Mouse (Mus musculus) MEL (cell line): ENCODE measurements around the gene Rnf215. TPM values are rescaled to one million over a fixed set of nuclear protein-coding genes. Genes with fewer than 3 reads are reported as not detected.

Source experiments
- DNase-seq: peaks from one replicate; pipeline ENCODE4 v3.0.0; 2011; ENCODE audit warnings: low read depth, low spot score
- H3K27ac ChIP-seq: 2 replicates; pipeline ENCODE4 v1.5.1; 2012; ENCODE audit warnings: low read depth, mild to moderate bottlenecking, control low read depth, low read length, moderate library complexity; ENCODE audit not compliant: control insufficient read depth
- H3K27me3 ChIP-seq, 2 experiments: fragments of 150-350 bp in 1 of 2; sonication (generic) in 1 of 2; 2 replicates each; pipeline ENCODE4 v1.6.1; 2012; ENCODE audit warnings: low read length in 2 of 2, mild to moderate bottlenecking in 2 of 2, improper control_type of control experiment in 1 of 2, moderate library complexity in 1 of 2; ENCODE audit not compliant: insufficient read depth in 2 of 2, control insufficient read depth in 1 of 2
- H3K36me3 ChIP-seq, 2 experiments: 2 replicates each; pipeline ENCODE4 v1.6.1; 2012 to 2014; ENCODE audit warnings: low read length in 2 of 2, improper control_type of control experiment in 1 of 2, inconsistent platforms in 1 of 2, mild to moderate bottlenecking in 1 of 2; ENCODE audit not compliant: insufficient read depth in 2 of 2, control insufficient read depth in 1 of 2
- H3K4me1 ChIP-seq, 2 experiments: fragments of 150-350 bp in 1 of 2; sonication (generic) in 1 of 2; 2 replicates each; pipeline ENCODE4 v1.6.1; 2012; ENCODE audit warnings: low read length in 2 of 2, improper control_type of control experiment in 1 of 2, mild to moderate bottlenecking in 1 of 2; ENCODE audit not compliant: insufficient read depth in 2 of 2, control insufficient read depth in 1 of 2
- H3K4me3 ChIP-seq, 2 experiments: fragments of 150-350 bp in 1 of 2; sonication (generic) in 1 of 2; 2 replicates each; pipeline ENCODE4 v1.5.1; 2012; ENCODE audit warnings: low read depth in 2 of 2, low read length in 2 of 2, mild to moderate bottlenecking in 2 of 2, moderate library complexity in 2 of 2, control low read depth in 1 of 2, improper control_type of control experiment in 1 of 2; ENCODE audit not compliant: control insufficient read depth in 1 of 2, insufficient read depth in 1 of 2
- H3K79me2 ChIP-seq: 2 replicates; pipeline ENCODE4 v1.6.1; 2012; ENCODE audit warnings: mild to moderate bottlenecking, low read length, moderate library complexity; ENCODE audit not compliant: control insufficient read depth, poor library complexity, insufficient read depth
- H3K9ac ChIP-seq: 2 replicates; pipeline ENCODE4 v1.6.1; 2012; ENCODE audit warnings: low read depth, mild to moderate bottlenecking, control low read depth, low read length, moderate library complexity; ENCODE audit not compliant: control insufficient read depth, poor library complexity, severe bottlenecking
- H3K9me3 ChIP-seq: fragments of 150-350 bp; sonication (generic); replicated peaks from 2 replicates; pipeline ENCODE4 v1.6.1; 2012; ENCODE audit warnings: mild to moderate bottlenecking, low read length, improper control_type of control experiment, moderate library complexity; ENCODE audit not compliant: insufficient read depth
- CHD1 ChIP-seq: IDR thresholded peaks from 2 replicates; pipeline ENCODE4 v1.6.1; 2012; ENCODE audit warnings: low read depth, mild to moderate bottlenecking, inconsistent platforms, low read length, improper control_type of control experiment
- CHD2 ChIP-seq: IDR thresholded peaks from 2 replicates; pipeline ENCODE4 v1.6.1; 2011; ENCODE audit warnings: low read length, improper control_type of control experiment
- CTCF ChIP-seq, 3 experiments: IDR thresholded peaks in 2 of 3; conservative IDR thresholded peaks in 1 of 3; 2 replicates each; pipeline ENCODE4 v1.5.1; 2011 to 2012; ENCODE audit warnings: low read length in 3 of 3, low read depth in 2 of 3, mild to moderate bottlenecking in 2 of 3, improper control_type of control experiment in 1 of 3, inconsistent platforms in 1 of 3, mixed read lengths in 1 of 3, moderate library complexity in 1 of 3; ENCODE audit not compliant: control insufficient read depth in 1 of 3, insufficient read depth in 1 of 3, poor library complexity in 1 of 3, severe bottlenecking in 1 of 3
- E2F4 ChIP-seq: IDR thresholded peaks from 2 replicates; pipeline ENCODE4 v1.6.1; 2011; ENCODE audit warnings: low read depth, low read length, improper control_type of control experiment, borderline replicate concordance
- ELF1 ChIP-seq: IDR thresholded peaks from 2 replicates; pipeline ENCODE4 v1.6.1; 2014; ENCODE audit warnings: low read depth, mild to moderate bottlenecking, inconsistent platforms, low read length, improper control_type of control experiment, moderate library complexity
- EP300 ChIP-seq, 2 experiments: IDR thresholded peaks; 2 replicates each; pipeline ENCODE4 v1.6.1; 2011; ENCODE audit warnings: improper control_type of control experiment in 2 of 2, low read length in 2 of 2, low read depth in 1 of 2, mild to moderate bottlenecking in 1 of 2
- ETS1 ChIP-seq: IDR thresholded peaks from 2 replicates; pipeline ENCODE4 v1.6.1; 2012; ENCODE audit warnings: low read depth, mild to moderate bottlenecking, inconsistent platforms, low read length, improper control_type of control experiment, moderate library complexity
- GABPA ChIP-seq: IDR thresholded peaks from 2 replicates; pipeline ENCODE4 v1.6.1; 2012; ENCODE audit warnings: low read depth, mild to moderate bottlenecking, inconsistent platforms, low read length, improper control_type of control experiment, moderate library complexity
- GATA1 ChIP-seq: IDR thresholded peaks from 2 replicates; pipeline ENCODE4 v1.6.1; 2011; ENCODE audit warnings: low read depth, low read length, improper control_type of control experiment
- JUND ChIP-seq: IDR thresholded peaks from 2 replicates; pipeline ENCODE4 v1.6.1; 2011; ENCODE audit warnings: low read depth, mild to moderate bottlenecking, improper control_type of control experiment, low read length
- KAT2A ChIP-seq: conservative IDR thresholded peaks from 2 replicates; pipeline ENCODE4 v1.6.1; 2012; ENCODE audit warnings: low read depth, low read length, improper control_type of control experiment, inconsistent platforms
- MAX ChIP-seq: IDR thresholded peaks from 2 replicates; pipeline ENCODE4 v1.6.1; 2011; ENCODE audit warnings: low read length, improper control_type of control experiment
- MAZ ChIP-seq: IDR thresholded peaks from 2 replicates; pipeline ENCODE4 v1.6.1; 2012; ENCODE audit warnings: low read depth, mild to moderate bottlenecking, inconsistent platforms, low read length, improper control_type of control experiment
- MXI1 ChIP-seq: IDR thresholded peaks from 2 replicates; pipeline ENCODE4 v1.6.1; 2011; ENCODE audit warnings: mild to moderate bottlenecking, low read depth, low read length, improper control_type of control experiment
- MYB ChIP-seq: IDR thresholded peaks from 2 replicates; pipeline ENCODE4 v1.6.1; 2011; ENCODE audit warnings: mild to moderate bottlenecking, low read depth, low read length, improper control_type of control experiment
- NRF1 ChIP-seq: IDR thresholded peaks from 2 replicates; pipeline ENCODE4 v1.6.1; 2014; ENCODE audit warnings: low read depth, mild to moderate bottlenecking, inconsistent platforms, low read length, improper control_type of control experiment, moderate library complexity; ENCODE audit not compliant: poor library complexity, insufficient read depth, severe bottlenecking
- POLR2A ChIP-seq, 2 experiments: IDR thresholded peaks; 2 replicates each; pipeline ENCODE4 v1.6.1; 2011 to 2012; ENCODE audit warnings: low read length in 2 of 2, mild to moderate bottlenecking in 2 of 2, control low read depth in 1 of 2, improper control_type of control experiment in 1 of 2, low read depth in 1 of 2, moderate library complexity in 1 of 2; ENCODE audit not compliant: control insufficient read depth in 1 of 2, insufficient read depth in 1 of 2, poor library complexity in 1 of 2
- SMC3 ChIP-seq: IDR thresholded peaks from 2 replicates; pipeline ENCODE4 v1.6.1; 2011; ENCODE audit warnings: low read depth, low read length, improper control_type of control experiment
- USF2 ChIP-seq, 2 experiments: IDR thresholded peaks; 2 replicates each; pipeline ENCODE4 v1.6.1; 2011 to 2012; ENCODE audit warnings: improper control_type of control experiment in 2 of 2, low read length in 2 of 2, borderline replicate concordance in 1 of 2, inconsistent platforms in 1 of 2, low read depth in 1 of 2, mild to moderate bottlenecking in 1 of 2; ENCODE audit not compliant: insufficient read depth in 1 of 2
- ZC3H11A ChIP-seq: IDR thresholded peaks from 2 replicates; pipeline ENCODE4 v1.6.1; 2012; ENCODE audit warnings: low read depth, mild to moderate bottlenecking, inconsistent platforms, low read length, improper control_type of control experiment
- ZKSCAN1 ChIP-seq: IDR thresholded peaks from 2 replicates; pipeline ENCODE4 v1.6.1; 2012; ENCODE audit warnings: low read depth, mild to moderate bottlenecking, inconsistent platforms, low read length, improper control_type of control experiment, moderate library complexity
- polyA plus RNA-seq, 2 experiments: library from polyadenylated mRNA; stranded (reverse) in 1 of 2; unstranded in 1 of 2; fragments of >175 nt in 1 of 2; fragments of >200 nt in 1 of 2; gene quantifications; 2 replicates each; pipeline versions ENCODE4 v1.2.1 to v1.2.4; 2012; ENCODE audit warnings: low replicate concordance in 2 of 2, low read depth in 1 of 2; ENCODE audit not compliant: insufficient read length in 2 of 2, insufficient read depth in 1 of 2, missing spikeins in 1 of 2
- total RNA-seq: library from RNA; depleted of rRNA; stranded (reverse); fragments of 300-350 nt; gene quantifications from 2 replicates; pipeline ENCODE4 v1.2.3, GENCODE M21; 2012

Gene Rnf215
- total and polyA plus RNA-seq, 3 experiments, result 11.3 to 13.2 TPM; not detected in 1

DNA sequence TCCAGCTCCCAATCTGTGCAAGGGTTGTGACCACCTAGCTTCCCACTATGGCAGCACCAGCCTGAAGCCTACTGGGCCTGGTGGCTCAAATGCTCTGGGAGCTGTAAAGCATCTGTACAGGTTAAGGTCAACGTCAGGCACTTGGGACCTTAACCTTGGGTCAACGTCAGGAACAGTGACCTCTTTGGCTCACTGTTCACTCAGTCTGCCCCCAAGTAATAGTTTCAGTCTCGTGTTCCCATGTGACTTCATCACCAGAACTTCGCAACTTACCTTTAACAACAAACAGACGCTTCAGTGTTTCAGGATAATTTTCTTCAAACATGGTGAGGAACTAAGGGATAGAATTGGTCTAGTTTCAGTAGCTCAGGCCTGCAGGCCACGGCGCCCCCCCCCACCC lies 26.3 kb upstream of the Rnf215 start:
- Histone ChIP-seq H3K27ac (no peak overlapping the region), H3K36me3 (peaks cover 0 to 3% of the 10 kb centered on the region in 2 experiments; a peak in 2 of 4 replicates), H3K4me1 (peaks cover 4 to 6% of the 10 kb centered on the region in 2 experiments), H3K4me3 (no peak overlapping the region), H3K79me2 (no peaks in the 10 kb centered on the region), H3K9ac (no peak overlapping the region), H3K9me3 (no peaks in the 10 kb centered on the region), H3K27me3 (no peaks in the 10 kb centered on the region)
- DNase-seq, result no peak
- TF ChIP-seq EP300 (IDR thresholded peaks at IDR 0.05; ENCODE audit: low read depth in 1 of 2, low read length in 2 of 2) (no peak), ELF1 (no peak), USF2 (IDR thresholded peaks at IDR 0.05; ENCODE audit: borderline replicate concordance in 1 of 2, insufficient read depth in 1 of 2, low read depth in 1 of 2, low read length in 2 of 2) (no peak), ZKSCAN1 (no peak), GABPA (no peak), SMC3 (no peak), MAZ (no peak), ZC3H11A (no peak), ETS1 (no peak), NRF1 (no peak), MYB (no peak), KAT2A (no peak), MXI1 (no peak), JUND (no peak), GATA1 (no peak), CHD1 (no peak), CHD2 (no peak), CTCF (IDR thresholded peaks at IDR 0.05 in 2 of 3, conservative IDR thresholded peaks at IDR 0.05 in 1 of 3; ENCODE audit: control insufficient read depth in 1 of 3, insufficient read depth in 1 of 3, low read depth in 2 of 3, low read length in 3 of 3, poor library complexity in 1 of 3, severe bottlenecking in 1 of 3) (no peak), E2F4 (no peak)

DNA sequence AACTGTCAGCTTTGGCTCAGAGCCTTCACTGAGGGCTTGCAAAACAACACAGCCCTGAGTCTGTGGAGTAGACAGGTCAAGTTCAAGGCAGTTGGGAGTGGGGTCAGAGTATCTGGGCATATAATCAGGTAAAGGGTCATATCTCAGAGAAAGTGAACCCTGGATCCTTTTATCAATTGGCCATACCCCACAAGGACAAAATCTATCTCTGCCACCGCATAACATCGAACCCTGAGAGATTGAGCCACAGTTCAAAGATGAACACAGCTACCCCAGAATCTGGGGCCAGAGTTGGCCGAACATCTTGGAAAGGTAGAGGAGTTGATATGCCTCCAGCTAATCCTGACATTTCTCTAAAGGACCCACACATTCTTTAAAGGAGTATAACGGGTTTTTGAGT lies 23.0 kb upstream of the Rnf215 start:
- no peaks in the 10 kb centered on the region for H3K79me2 ChIP-seq
- no peak overlapping the region for H3K27ac ChIP-seq
- no peaks in the 10 kb centered on the region for H3K9me3 ChIP-seq
- H3K36me3 ChIP-seq, result peaks cover 3 to 26% of the 10 kb centered on the region in 2 experiments; a peak in 3 of 4 replicates
- TF ChIP-seq POLR2A (IDR thresholded peaks at IDR 0.05; ENCODE audit: control insufficient read depth in 1 of 2, insufficient read depth in 1 of 2, low read depth in 1 of 2, low read length in 2 of 2, poor library complexity in 1 of 2), result no peak
- no peak for TF ChIP-seq MAX
- no peak for TF ChIP-seq EP300 (IDR thresholded peaks at IDR 0.05; ENCODE audit: low read depth in 1 of 2, low read length in 2 of 2)
- no peak for TF ChIP-seq KAT2A
- no peak for DNase-seq
- no peak overlapping the region for H3K9ac ChIP-seq
- no peaks in the 10 kb centered on the region for H3K27me3 ChIP-seq
- peaks cover 26 to 36% of the 10 kb centered on the region in 2 experiments for H3K4me1 ChIP-seq
- no peak overlapping the region for H3K4me3 ChIP-seq
